Mouse (Mus musculus) thymus, adult 2 months (tissue): ENCODE measurements around the gene Cdcp2. TPM values are rescaled to one million over a fixed set of nuclear protein-coding genes. Genes with fewer than 3 reads are reported as not detected.

ENCODE experiments used
- DNase-seq: peaks from one replicate; pipeline ENCODE4 v3.0.0; 2021
- H3K27ac ChIP-seq: fragments of 200-500 bp; 2 replicates; pipeline ENCODE4 v1.5.1; 2012; ENCODE audit warnings: low read length, control low read depth; ENCODE audit not compliant: control insufficient read depth, insufficient read depth
- H3K27me3 ChIP-seq: fragments of 200-500 bp; 2 replicates; pipeline ENCODE4 v1.6.1; 2012; ENCODE audit warnings: mild to moderate bottlenecking, low read length, moderate library complexity, mixed read lengths; ENCODE audit not compliant: control insufficient read depth, insufficient read depth
- H3K36me3 ChIP-seq: fragments of 200-500 bp; 2 replicates; pipeline ENCODE4 v1.6.1; 2012; ENCODE audit warnings: mild to moderate bottlenecking, low read length, moderate library complexity; ENCODE audit not compliant: control insufficient read depth, insufficient read depth
- H3K4me1 ChIP-seq: fragments of 200-500 bp; replicated peaks from 2 replicates; pipeline ENCODE4 v1.6.1; 2012; ENCODE audit warnings: low read length; ENCODE audit not compliant: control insufficient read depth, insufficient read depth
- H3K4me3 ChIP-seq: fragments of 200-500 bp; 2 replicates; pipeline ENCODE4 v1.5.1; 2012; ENCODE audit warnings: mild to moderate bottlenecking, low read length, control low read depth, moderate library complexity; ENCODE audit not compliant: control insufficient read depth, insufficient read depth
- CTCF ChIP-seq: fragments of 200-500 bp; IDR thresholded peaks from 2 replicates; pipeline ENCODE4 v1.5.1; 2012; ENCODE audit warnings: mild to moderate bottlenecking, control low read depth, low read length, moderate library complexity, borderline replicate concordance; ENCODE audit not compliant: control insufficient read depth, poor library complexity, insufficient read depth; ENCODE audit errors: extremely low read depth
- POLR2A ChIP-seq: fragments of 200-500 bp; IDR thresholded peaks from 2 replicates; pipeline ENCODE4 v1.6.1; 2012; ENCODE audit warnings: mild to moderate bottlenecking, low read length, control low read depth, moderate library complexity; ENCODE audit not compliant: control insufficient read depth, poor library complexity, insufficient read depth; ENCODE audit errors: extremely low read depth
- WGBS: fragments of 180-500 bp; shearing (Covaris S2); methylation state at CpG from one replicate; pipeline ENCODE4 v1.1.7; 2018; 5-methylcytosine and 5-hydroxymethylcytosine counted together
- polyA plus RNA-seq: library from polyadenylated mRNA; depleted of rRNA; stranded (reverse); fragments of >200 nt; gene quantifications from 2 replicates; pipeline ENCODE4 v1.2.3, GENCODE M21; 2012

Cdcp2 gene
- polyA plus RNA-seq, 1 experiment: 0.46 TPM

DNA sequence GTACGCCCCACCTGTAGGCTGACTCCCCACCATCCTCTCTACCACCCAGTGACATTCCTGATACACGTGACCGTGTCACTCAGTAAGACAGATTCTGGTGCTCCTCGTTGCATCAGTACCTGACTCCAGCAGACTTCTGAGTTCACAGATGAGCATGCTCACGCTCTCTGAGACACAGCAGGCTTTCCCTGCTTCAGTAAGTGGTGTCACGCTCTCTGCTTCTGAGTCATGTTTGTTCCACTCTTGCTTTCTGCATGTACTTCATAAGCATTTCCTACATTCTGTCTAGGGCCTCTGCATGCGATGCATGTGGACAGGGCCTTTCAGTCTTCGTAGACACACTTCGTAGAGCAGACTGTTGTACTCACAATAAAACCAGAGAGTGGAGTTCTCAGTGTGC is 24.3 kb upstream of the Cdcp2 start:
- TF ChIP-seq CTCF (no peak), POLR2A (no peak)

DNA sequence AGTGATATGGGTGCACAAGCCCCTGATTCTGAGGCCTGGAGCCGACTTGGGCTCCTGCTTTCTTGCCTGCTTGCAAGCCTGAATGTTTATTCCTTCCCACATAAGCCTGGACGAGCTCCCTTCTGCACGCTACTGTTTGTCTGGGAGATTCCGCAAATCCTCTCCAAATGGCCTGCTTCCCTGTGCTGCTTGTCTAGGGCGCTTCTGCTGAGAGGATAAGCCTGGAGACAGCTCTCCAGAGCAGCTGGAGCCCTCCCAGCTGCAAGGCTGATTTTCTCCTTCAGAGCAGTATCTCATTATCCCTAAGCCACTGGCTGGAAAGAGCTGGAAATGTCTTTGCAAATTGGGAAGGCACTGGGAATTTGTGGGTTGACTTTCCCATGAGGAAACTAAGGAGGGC is 21.2 kb upstream of the Cdcp2 start:
- no peaks in the 10 kb centered on the region for H3K27me3 ChIP-seq
- 94% methylated on average over 5 of the region's 5 CpGs for WGBS
- H3K27ac ChIP-seq: no peak overlapping the region
- TF ChIP-seq POLR2A: no peak
- no peak for TF ChIP-seq CTCF
- no peaks in the 10 kb centered on the region for H3K36me3 ChIP-seq
- no peak for DNase-seq
- peaks cover 2% of the 10 kb centered on the region; the same call in 1 of the 2 replicates for H3K4me1 ChIP-seq
- no peak overlapping the region for H3K4me3 ChIP-seq

More for the DNA sequence above, 24.3 kb upstream of the Cdcp2 start:
- H3K4me3 ChIP-seq: no peak overlapping the region
- H3K4me1 ChIP-seq: peaks cover 4% of the 10 kb centered on the region
- H3K27ac ChIP-seq: no peak overlapping the region
- WGBS: 95% methylated on average over 9 of the region's 9 CpGs
- no peak for DNase-seq
- H3K36me3 ChIP-seq: no peaks in the 10 kb centered on the region
- no peaks in the 10 kb centered on the region for H3K27me3 ChIP-seq

DNA sequence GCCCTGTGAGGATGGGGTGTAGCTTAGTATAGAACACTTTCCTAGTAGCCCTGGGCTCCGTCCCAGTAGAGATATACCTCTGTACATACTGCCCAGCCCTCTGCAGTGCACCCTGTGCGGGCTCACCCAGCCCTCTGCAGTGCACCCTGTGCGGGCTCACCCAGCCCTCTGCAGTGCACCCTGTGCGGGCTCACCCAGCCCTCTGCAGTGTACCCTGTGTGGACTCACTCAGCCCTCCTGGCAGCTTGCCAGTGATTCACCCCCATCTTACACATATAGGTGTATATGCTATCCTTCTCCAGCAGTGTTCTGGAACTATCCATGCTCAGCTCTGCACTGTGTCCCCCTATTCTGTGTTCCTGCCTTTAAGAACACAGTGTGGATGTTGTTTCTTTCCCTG is 17.8 kb upstream of the Cdcp2 start:
- 94% methylated on average over 4 of the region's 4 CpGs for WGBS
- TF ChIP-seq POLR2A (no peak), CTCF (no peak)

GRCm38 (mm10) chr4:107079716-107080115 is 17.0 kb upstream of the Cdcp2 start:
- Histone ChIP-seq H3K4me3 (no peak overlapping the region), H3K27ac (no peak overlapping the region), H3K4me1 (peaks cover 5% of the 10 kb centered on the region; the same call in 1 of the 2 replicates), H3K27me3 (no peaks in the 10 kb centered on the region), H3K36me3 (no peaks in the 10 kb centered on the region)
- TF ChIP-seq POLR2A (no peak), CTCF (no peak)
- no peak for DNase-seq

More for the DNA sequence above, 17.8 kb upstream of the Cdcp2 start:
- DNase-seq: no peak
- Histone ChIP-seq H3K27ac (no peak overlapping the region), H3K27me3 (no peaks in the 10 kb centered on the region), H3K4me1 (peaks cover 5% of the 10 kb centered on the region; the same call in 1 of the 2 replicates), H3K4me3 (no peak overlapping the region), H3K36me3 (no peaks in the 10 kb centered on the region)

GRCm38 (mm10) chr4:107082185-107082584 is 14.5 kb upstream of the Cdcp2 start:
- Histone ChIP-seq H3K4me1 (peaks cover 5% of the 10 kb centered on the region; the same call in 1 of the 2 replicates), H3K4me3 (no peak overlapping the region), H3K27me3 (no peaks in the 10 kb centered on the region), H3K27ac (no peak overlapping the region), H3K36me3 (no peaks in the 10 kb centered on the region)
- no peak for TF ChIP-seq POLR2A
- no peak for TF ChIP-seq CTCF
- WGBS: 88% methylated on average over 3 of the region's 3 CpGs
- DNase-seq: no peak

DNA sequence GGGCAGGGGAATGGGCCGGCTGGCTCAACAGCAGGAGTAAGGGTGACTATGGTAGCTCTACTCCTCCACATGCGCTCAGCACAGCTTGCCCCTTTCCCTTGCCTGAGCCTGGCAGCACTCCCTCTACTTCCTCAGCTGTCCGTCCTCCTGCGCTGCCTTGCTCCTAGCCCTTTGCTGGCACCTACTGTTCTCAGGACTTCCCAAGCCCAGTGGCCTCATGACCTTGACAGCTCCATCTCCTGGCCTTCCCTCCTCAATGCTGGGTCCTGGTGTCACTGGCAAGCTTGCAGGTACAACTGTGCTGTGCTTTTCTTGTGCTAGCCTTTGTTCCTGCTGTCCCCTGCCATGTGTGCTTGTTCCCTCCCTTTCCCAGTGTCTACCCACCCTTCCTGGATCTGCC is 13.6 kb upstream of the Cdcp2 start:
- WGBS: 97% methylated on average over 4 of the region's 4 CpGs
- no peaks in the 10 kb centered on the region for H3K27me3 ChIP-seq
- peaks cover 5% of the 10 kb centered on the region; the same call in 1 of the 2 replicates for H3K4me1 ChIP-seq
- TF ChIP-seq POLR2A (no peak), CTCF (no peak)
- DNase-seq: no peak
- no peak overlapping the region for H3K4me3 ChIP-seq
- H3K36me3 ChIP-seq: no peaks in the 10 kb centered on the region
- H3K27ac ChIP-seq: no peak overlapping the region

GRCm38 (mm10) chr4:107084343-107084742 is 12.3 kb upstream of the Cdcp2 start:
- no peak for TF ChIP-seq CTCF
- TF ChIP-seq POLR2A: no peak
- no peaks in the 10 kb centered on the region for H3K36me3 ChIP-seq
- H3K27me3 ChIP-seq: no peaks in the 10 kb centered on the region
- DNase-seq: no peak
- H3K27ac ChIP-seq: no peak overlapping the region
- peaks cover 5% of the 10 kb centered on the region; the same call in 1 of the 2 replicates for H3K4me1 ChIP-seq
- no peak overlapping the region for H3K4me3 ChIP-seq
- 70% methylated on average over 1 of the region's 1 CpGs for WGBS
